Mouse (Mus musculus): ENCODE data around the gene Syt5. TPM values are rescaled to one million over a fixed set of nuclear protein-coding genes. Genes with fewer than 3 reads are reported as not detected.

The Syt5 gene
- total RNA-seq, 2 experiments from 2014 or later, result not detected

GRCm38 (mm10) chr7:4501558-4502397, 45.6 kb downstream of the Syt5 start, which contains the start of gene Ppp1r12c:
Gene Ppp1r12c, minus strand, starts transcription at chr7:4501680.
- ATAC-seq (replicated peaks; ENCODE audit: poor library complexity), result peak; percentile 73

- ATAC-seq (replicated peaks; ENCODE audit: poor library complexity), result peak; percentile 17
These were observed 46.4 kb downstream of the Syt5 start for GRCm38 (mm10) chr7:4500892-4501471.

GRCm38 (mm10) chr7:4499034-4499433, 48.3 kb downstream of the Syt5 start:
- ATAC-seq (replicated peaks; ENCODE audit: poor library complexity), result no peak

GRCm38 (mm10) chr7:4498251-4498650, 49.1 kb downstream of the Syt5 start:
- no peak for ATAC-seq (replicated peaks; ENCODE audit: poor library complexity)

- ATAC-seq (replicated peaks; ENCODE audit: poor library complexity), result no peak
These were observed 50.0 kb downstream of the Syt5 start for GRCm38 (mm10) chr7:4497271-4497903.

- ATAC-seq (replicated peaks; ENCODE audit: poor library complexity), result no peak
These were observed 50.9 kb downstream of the Syt5 start for GRCm38 (mm10) chr7:4496468-4496867.

- peak; percentile 27 for ATAC-seq (replicated peaks; ENCODE audit: poor library complexity)
These were observed 53.4 kb downstream of the Syt5 start for GRCm38 (mm10) chr7:4493991-4494390.

- peak; percentile 92 for ATAC-seq (replicated peaks; ENCODE audit: poor library complexity)
These were observed 54.8 kb downstream of the Syt5 start for GRCm38 (mm10) chr7:4492284-4493224.

- 0 out of 2 replicates have a peak, but pooled peaks have one; percentile 18 for ATAC-seq (replicated peaks; ENCODE audit: poor library complexity)
These were observed 56.0 kb downstream of the Syt5 start for GRCm38 (mm10) chr7:4491308-4491707.

Other genes with a start within 250 kb of the Syt5 start
- 0.51 and 0.79 TPM in 2 replicates for gene Ncr1, start 209.8 kb downstream of the Syt5 start, total RNA-seq (2015)
- not detected in 2 replicates for gene Ncr1, start 209.8 kb downstream of the Syt5 start, total RNA-seq (2017)
- not detected in 2 replicates for gene Gp6, start 149.8 kb downstream of the Syt5 start, total RNA-seq (2015)
- not detected in 2 replicates for gene Gp6, start 149.8 kb downstream of the Syt5 start, total RNA-seq (2017)
- 3.3 and 4.7 TPM in 2 replicates for gene Rdh13, start 101.9 kb downstream of the Syt5 start, total RNA-seq (2015)
- 16.1 and 32.6 TPM in 2 replicates for gene Rdh13, start 101.9 kb downstream of the Syt5 start, total RNA-seq (2017)
- 2.0 and 2.8 TPM in 2 replicates for gene Eps8l1, start 86.9 kb downstream of the Syt5 start, total RNA-seq (2015)
- gene Eps8l1, start 86.9 kb downstream of the Syt5 start, total RNA-seq (2017), result 1.6 and 5.1 TPM in 2 replicates
- gene Ppp1r12c, start 45.9 kb downstream of the Syt5 start, total RNA-seq (2015), result 85.6 and 97.7 TPM in 2 replicates
- gene Ppp1r12c, start 45.9 kb downstream of the Syt5 start, total RNA-seq (2017), result 106 and 112 TPM in 2 replicates
- 5.6 and 8.0 TPM in 2 replicates for gene Tnnt1, start 31.2 kb downstream of the Syt5 start, total RNA-seq (2015)
- 16.5 and 17.4 TPM in 2 replicates for gene Tnnt1, start 31.2 kb downstream of the Syt5 start, total RNA-seq (2017)
- 4.8 and 5.2 TPM in 2 replicates for gene Tnni3, start 23.3 kb downstream of the Syt5 start, total RNA-seq (2015)
- gene Tnni3, start 23.3 kb downstream of the Syt5 start, total RNA-seq (2017), result 2.1 and 6.0 TPM in 2 replicates
- gene Dnaaf3, start 15.1 kb downstream of the Syt5 start, total RNA-seq (2015), result 0.59 and 0.95 TPM in 2 replicates
- 1.3 and 1.4 TPM in 2 replicates for gene Dnaaf3, start 15.1 kb downstream of the Syt5 start, total RNA-seq (2017)
- gene Ptprh, start 56.5 kb upstream of the Syt5 start, total RNA-seq (2015), result not detected in 2 replicates
- gene Ptprh, start 56.5 kb upstream of the Syt5 start, total RNA-seq (2017), result not detected in 2 replicates
- 6.7 and 8.9 TPM in 2 replicates for gene Tmem86b, start 83.9 kb upstream of the Syt5 start, total RNA-seq (2015)
- gene Tmem86b, start 83.9 kb upstream of the Syt5 start, total RNA-seq (2017), result 15.2 and 22.4 TPM in 2 replicates
- 99.0 and 102 TPM in 2 replicates for gene Ppp6r1, start 111.5 kb upstream of the Syt5 start, total RNA-seq (2015)
- 124 and 144 TPM in 2 replicates for gene Ppp6r1, start 111.5 kb upstream of the Syt5 start, total RNA-seq (2017)
- gene Hspbp1, start 137.5 kb upstream of the Syt5 start, total RNA-seq (2015), result 48.1 and 52.5 TPM in 2 replicates
- gene Hspbp1, start 137.5 kb upstream of the Syt5 start, total RNA-seq (2017), result 20.2 and 26.2 TPM in 2 replicates
- 0.44 TPM in 1 of 2 replicates, not detected in the other for gene Brsk1, start 143.1 kb upstream of the Syt5 start, total RNA-seq (2015)
- gene Brsk1, start 143.1 kb upstream of the Syt5 start, total RNA-seq (2017), result not detected in 2 replicates
- 10.1 and 12.1 TPM in 2 replicates for gene Tmem150b, start 177.7 kb upstream of the Syt5 start, total RNA-seq (2015)
- gene Tmem150b, start 177.7 kb upstream of the Syt5 start, total RNA-seq (2017), result 23.0 and 24.4 TPM in 2 replicates
- 37.3 and 41.0 TPM in 2 replicates for gene Kmt5c, start 192.6 kb upstream of the Syt5 start, total RNA-seq (2015)
- 50.1 and 55.6 TPM in 2 replicates for gene Kmt5c, start 192.6 kb upstream of the Syt5 start, total RNA-seq (2017)
- gene Cox6b2, start 205.6 kb upstream of the Syt5 start, total RNA-seq (2015), result 63.0 and 71.7 TPM in 2 replicates
- 44.2 and 66.7 TPM in 2 replicates for gene Cox6b2, start 205.6 kb upstream of the Syt5 start, total RNA-seq (2017)
- gene Fam71e2, start 223.8 kb upstream of the Syt5 start, total RNA-seq (2015), result not detected in 2 replicates
- gene Fam71e2, start 223.8 kb upstream of the Syt5 start, total RNA-seq (2017), result not detected in 2 replicates
- gene Il11, start 235.3 kb upstream of the Syt5 start, total RNA-seq (2015), result 0.17 TPM in 1 of 2 replicates, not detected in the other
- gene Il11, start 235.3 kb upstream of the Syt5 start, total RNA-seq (2017), result not detected in 2 replicates
- not detected in 2 replicates for gene Tmem190, start 235.4 kb upstream of the Syt5 start, total RNA-seq (2015)
- gene Tmem190, start 235.4 kb upstream of the Syt5 start, total RNA-seq (2017), result not detected in 2 replicates
- gene Tmem238, start 242.1 kb upstream of the Syt5 start, total RNA-seq (2015), result 6.2 and 10.5 TPM in 2 replicates
- gene Tmem238, start 242.1 kb upstream of the Syt5 start, total RNA-seq (2017), result 5.4 and 5.5 TPM in 2 replicates
- gene Rpl28, start 245.3 kb upstream of the Syt5 start, total RNA-seq (2015), result 1,898 and 2,111 TPM in 2 replicates
- 686 and 710 TPM in 2 replicates for gene Rpl28, start 245.3 kb upstream of the Syt5 start, total RNA-seq (2017)

Measured in megakaryocyte progenitor cell, adult 5-6 weeks (primary cell).